Mouse (Mus musculus) embryonic facial prominence, embryonic 11.5 days (tissue): ENCODE measurements at regions not wholly inside any gene's neighbourhood (a gene's known extent, or its start where the extent isn't known, plus 50 kb on each side); places are given as distances from the start of the nearest gene placed in this dataset.

Experiments
- ATAC-seq: fragments of 200-750 bp; cut with Nextera tagmentation; replicated peaks from 2 replicates; pipeline ENCODE4 v1.8.0; 2017; ENCODE audit warnings: low read depth; ENCODE audit not compliant: insufficient number of reproducible peaks, low FRiP score, low TSS enrichment
- DNase-seq: peaks from one replicate; pipeline ENCODE4 v3.0.0-alpha.2; 2015; ENCODE audit warnings: low spot score
- H3K27ac ChIP-seq: fragments of 300-500 bp; sonication (generic); replicated peaks from 2 replicates; pipeline ENCODE4 v1.5.1; 2014; ENCODE audit warnings: mild to moderate bottlenecking, low read depth, low read length, control low read depth
- H3K27me3 ChIP-seq: fragments of 300-500 bp; sonication (generic); 2 replicates; pipeline ENCODE4 v1.6.1; 2014; ENCODE audit warnings: mild to moderate bottlenecking, low read length, moderate library complexity, mixed read lengths; ENCODE audit not compliant: control insufficient read depth, insufficient read depth
- H3K36me3 ChIP-seq: fragments of 300-500 bp; sonication (generic); replicated peaks from 2 replicates; pipeline ENCODE4 v1.6.1; 2014; ENCODE audit warnings: low read depth, mild to moderate bottlenecking, low read length, moderate library complexity, mixed read lengths; ENCODE audit not compliant: control insufficient read depth, insufficient read depth
- H3K4me1 ChIP-seq: fragments of 300-500 bp; sonication (generic); 2 replicates; pipeline ENCODE4 v1.6.1; 2014; ENCODE audit warnings: low read length, mixed read lengths; ENCODE audit not compliant: control insufficient read depth, insufficient read depth
- H3K4me2 ChIP-seq: fragments of 300-500 bp; sonication (generic); 2 replicates; pipeline ENCODE4 v1.6.1; 2014; ENCODE audit warnings: low read depth, mild to moderate bottlenecking, control low read depth, low read length, moderate library complexity
- H3K4me3 ChIP-seq: fragments of 300-500 bp; sonication (generic); 2 replicates; pipeline ENCODE4 v1.5.1; 2014; ENCODE audit warnings: low read depth, low read length, control low read depth
- H3K9ac ChIP-seq: fragments of 300-500 bp; sonication (generic); replicated peaks from 2 replicates; pipeline ENCODE4 v1.6.1; 2014; ENCODE audit warnings: mild to moderate bottlenecking, control low read depth, low read length
- H3K9me3 ChIP-seq: fragments of 300-500 bp; sonication (generic); replicated peaks from 2 replicates; pipeline ENCODE4 v1.6.1; 2016; ENCODE audit warnings: mild to moderate bottlenecking, low read length, inconsistent platforms, mixed read lengths; ENCODE audit not compliant: control insufficient read depth
- WGBS: fragments of 180-500 bp; shearing (Covaris S2); extraction: QIAGEN DNeasy Blood & Tissue Kit; methylation state at CpG from one replicate; pipeline ENCODE4 v1.1.7; 2014; 5-methylcytosine and 5-hydroxymethylcytosine counted together

DNA sequence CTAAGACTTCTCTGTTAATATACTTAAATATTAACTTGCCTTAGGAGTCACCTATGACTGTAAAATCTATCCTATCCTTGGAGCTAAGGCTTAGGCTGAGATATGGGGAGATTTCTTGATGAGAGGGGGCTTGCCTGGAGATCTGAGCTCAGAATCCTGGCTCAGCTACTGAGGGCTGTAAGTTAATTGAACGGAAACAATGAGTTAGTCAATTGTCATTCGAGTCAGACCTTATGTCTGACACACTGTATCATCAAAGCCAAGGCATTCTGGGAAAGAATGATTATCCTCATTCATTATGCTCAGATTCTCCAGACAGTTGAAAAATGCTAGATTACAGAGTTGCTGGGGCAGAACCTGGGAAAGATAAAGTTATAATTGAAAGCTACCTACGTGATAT is 118.5 kb downstream of the Zfp395 start:
- H3K27me3 ChIP-seq = no peaks in the 10 kb centered on the region
- H3K4me3 ChIP-seq = no peak overlapping the region
- no peaks in the 10 kb centered on the region for H3K36me3 ChIP-seq
- H3K4me1 ChIP-seq = no peaks in the 10 kb centered on the region
- ATAC-seq = no peak
- no peak overlapping the region for H3K4me2 ChIP-seq
- no peak overlapping the region for H3K27ac ChIP-seq
- H3K9me3 ChIP-seq = no peaks in the 10 kb centered on the region
- H3K9ac ChIP-seq = no peak overlapping the region
- WGBS = 83% methylated on average over 3 of the region's 3 CpGs
- DNase-seq = no peak

DNA sequence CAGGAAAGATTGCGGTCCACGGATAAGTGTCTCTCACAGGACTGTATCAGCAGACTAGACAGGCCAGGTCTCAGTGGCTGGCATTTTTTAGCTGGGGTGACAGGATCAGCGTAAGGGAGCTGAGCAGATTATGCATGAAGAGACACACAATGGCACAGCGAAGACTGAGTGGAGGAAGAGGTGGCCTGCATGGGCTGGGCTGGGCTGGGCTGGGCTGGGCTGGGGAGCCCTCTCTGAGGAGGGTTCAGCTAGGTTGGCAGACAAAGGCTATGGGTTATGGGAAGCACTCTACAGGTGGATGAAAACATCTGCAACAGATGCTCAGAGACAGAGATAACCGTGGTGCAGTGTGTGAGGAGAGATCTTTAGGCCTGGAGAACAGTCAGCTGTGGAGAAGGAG is 121.6 kb downstream of the Zfp395 start:
- 83% methylated on average over 5 of the region's 5 CpGs for WGBS
- Histone ChIP-seq H3K9ac (no peak overlapping the region), H3K4me2 (no peak overlapping the region), H3K4me1 (no peaks in the 10 kb centered on the region), H3K27me3 (no peaks in the 10 kb centered on the region), H3K9me3 (no peaks in the 10 kb centered on the region), H3K4me3 (no peak overlapping the region), H3K36me3 (no peaks in the 10 kb centered on the region), H3K27ac (no peak overlapping the region)
- DNase-seq = no peak
- no peak for ATAC-seq

GRCm38 (mm10) chr14:65480398-65480797 is 122.2 kb downstream of the Zfp395 start:
- no peak overlapping the region for H3K4me2 ChIP-seq
- no peaks in the 10 kb centered on the region for H3K9me3 ChIP-seq
- no peak overlapping the region for H3K27ac ChIP-seq
- WGBS = 69% methylated on average over 6 of the region's 6 CpGs
- DNase-seq (peak; percentile 3), ATAC-seq (no peak)
- no peaks in the 10 kb centered on the region for H3K36me3 ChIP-seq
- H3K4me1 ChIP-seq = no peaks in the 10 kb centered on the region
- no peak overlapping the region for H3K4me3 ChIP-seq
- H3K27me3 ChIP-seq = no peaks in the 10 kb centered on the region
- H3K9ac ChIP-seq = no peak overlapping the region
